Mouse (Mus musculus) stomach, adult 2 months (tissue): ENCODE results near the gene Psip1. TPM values are rescaled to one million over a fixed set of nuclear protein-coding genes. Genes with fewer than 3 reads are reported as not detected.

Experiments used
- polyA plus RNA-seq: library from polyadenylated mRNA; depleted of rRNA; stranded (reverse); fragments of >200 nt; gene quantifications from 2 replicates; pipeline ENCODE4 v1.2.3, GENCODE M21; 2012; rRNA removed

Psip1 gene
- 3.4 and 6.3 TPM in 2 replicates for polyA plus RNA-seq

DNA sequence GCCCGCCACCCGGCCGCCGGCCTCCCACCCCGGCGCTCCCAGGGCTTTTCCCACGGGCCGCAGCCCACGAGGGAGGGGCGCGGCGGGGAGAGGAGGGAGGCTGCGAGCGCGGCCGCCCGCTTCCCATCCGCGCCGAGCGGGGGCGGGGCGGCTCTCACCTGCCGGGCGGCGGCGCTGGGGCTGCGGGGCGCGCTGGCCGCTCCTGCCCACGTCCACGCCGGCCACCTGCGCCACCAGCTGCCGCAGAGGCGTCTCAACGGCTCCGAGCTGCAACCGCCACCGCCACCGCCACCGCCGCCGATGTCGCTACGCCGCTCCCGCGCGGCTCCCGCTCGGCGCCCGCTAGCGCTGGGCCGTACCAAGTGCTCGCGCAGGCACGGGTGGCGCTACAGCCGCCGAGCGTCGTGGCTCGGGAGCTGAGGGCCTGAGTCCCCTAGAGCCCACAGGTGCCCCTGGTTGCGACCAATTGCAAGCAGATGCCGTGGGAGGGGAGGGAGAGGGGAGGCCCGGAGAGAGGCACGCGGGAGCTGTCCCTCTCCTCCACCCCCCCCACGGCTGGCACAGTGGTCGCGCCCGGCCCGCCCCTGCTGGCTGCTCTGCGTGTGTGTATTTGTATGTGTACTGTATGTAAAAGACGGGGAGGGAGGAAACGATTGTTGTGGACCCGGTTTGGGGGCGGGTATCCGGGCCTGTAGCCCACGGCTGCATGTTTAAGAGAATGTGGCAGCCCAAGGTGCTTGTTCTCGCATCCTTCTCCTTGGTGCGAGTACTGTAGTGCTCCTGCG, at the start of gene Psip1:
Gene Psip1, minus strand, starts transcription at position 343 of the 785 bp plus-strand sequence.

DNA sequence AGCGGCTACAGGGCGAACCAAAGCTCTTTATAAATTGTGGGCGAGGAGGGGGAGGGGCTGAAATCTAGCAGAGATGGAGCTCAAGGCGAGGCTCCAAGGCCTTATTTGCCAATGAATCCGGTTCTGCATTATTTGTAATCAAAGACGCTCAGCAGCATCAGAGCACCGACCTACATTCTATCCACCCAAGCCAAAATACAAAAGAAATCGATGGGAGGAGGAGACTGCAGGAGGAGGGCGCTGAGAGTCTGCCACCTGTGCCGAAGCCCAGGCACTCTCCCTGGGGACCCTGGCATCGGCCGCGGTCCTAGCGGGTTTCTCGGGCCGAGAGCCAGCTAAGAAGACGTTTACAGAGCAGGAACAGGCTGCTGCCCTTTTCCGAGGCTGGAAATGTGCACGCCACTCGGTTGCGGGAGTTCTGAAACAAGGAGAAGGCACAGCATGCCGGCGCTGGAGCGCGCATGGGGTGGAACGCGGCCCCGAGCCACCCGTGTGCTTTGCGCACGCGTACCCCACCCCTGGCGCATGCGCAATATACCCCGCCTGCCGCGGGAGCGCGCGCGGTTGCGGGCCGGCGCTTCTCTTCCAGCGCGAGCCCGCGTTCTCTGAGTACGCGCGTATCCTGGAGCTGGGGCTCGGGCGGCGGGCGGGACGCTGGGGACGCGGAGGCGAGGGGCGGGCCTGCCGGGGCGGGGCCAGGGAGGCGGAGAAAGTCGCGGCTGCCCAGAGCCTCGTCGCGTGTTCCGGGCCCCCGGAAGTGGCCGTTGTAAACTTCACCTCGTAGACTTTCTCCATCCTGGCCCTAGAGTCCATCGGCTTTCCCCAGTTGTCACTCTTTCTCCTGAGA, 38.8 kb upstream of the Psip1 start, which contains the start of gene Ccdc171:
Gene Ccdc171, plus strand, starts transcription at position 703 of the 847 bp plus-strand sequence.

DNA sequence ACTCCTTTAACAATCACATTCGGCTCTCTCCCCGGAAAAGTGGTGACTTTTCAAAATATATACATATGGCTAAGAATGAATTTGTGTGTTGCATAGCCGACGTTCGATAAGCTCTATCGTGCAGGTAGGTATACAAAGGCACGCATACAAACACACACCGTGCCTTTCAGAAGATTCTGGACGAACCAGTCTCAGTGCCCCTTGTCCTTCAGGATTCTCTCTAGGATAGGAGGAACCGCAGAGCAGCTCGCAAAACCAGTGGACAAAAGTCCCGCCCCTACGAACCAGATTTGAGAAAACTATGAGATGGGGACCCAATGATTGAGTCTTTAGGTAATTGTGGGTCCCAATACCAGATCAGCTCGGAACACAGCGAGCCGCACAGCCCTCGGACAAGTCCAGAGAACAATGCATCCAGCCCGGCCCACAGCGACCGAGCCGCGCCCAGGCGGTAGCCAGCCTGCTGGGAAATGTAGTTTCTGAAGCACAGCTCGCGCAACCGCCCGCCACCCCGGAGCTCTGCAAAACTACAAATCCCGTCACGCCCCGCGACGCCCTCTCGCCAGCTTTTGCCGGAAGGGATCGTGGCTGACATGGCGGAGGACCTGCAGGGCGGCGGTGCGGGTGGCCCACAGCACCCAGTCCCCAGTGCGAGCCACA, 69.0 kb downstream of the Psip1 start, which contains the start of gene Snapc3:
Gene Snapc3, plus strand, starts transcription at position 565 of the 660 bp plus-strand sequence.

Other genes starting within 250 kb of the Psip1 start
- 1.3 and 2.6 TPM in 2 replicates for gene Ttc39b, start 162.2 kb downstream of the Psip1 start, polyA plus RNA-seq
- gene Snapc3, start 68.7 kb downstream of the Psip1 start, polyA plus RNA-seq, result 5.3 and 8.6 TPM in 2 replicates
- gene Ccdc171, start 39.1 kb upstream of the Psip1 start, polyA plus RNA-seq, result 0.08 and 0.30 TPM in 2 replicates